Mouse (Mus musculus) regulatory T cell (primary cell): ENCODE measurements around the gene P2rx2.

Experiments
- in situ Hi-C: fragments of 300-600 bp; cut with MboI, MseI; formaldehyde crosslinking; loops from one replicate; pipeline ENCODE4 v1.15.1; 2025; ENCODE audit warnings: high pct_unique_total_duplicates

Gene P2rx2

DNA sequence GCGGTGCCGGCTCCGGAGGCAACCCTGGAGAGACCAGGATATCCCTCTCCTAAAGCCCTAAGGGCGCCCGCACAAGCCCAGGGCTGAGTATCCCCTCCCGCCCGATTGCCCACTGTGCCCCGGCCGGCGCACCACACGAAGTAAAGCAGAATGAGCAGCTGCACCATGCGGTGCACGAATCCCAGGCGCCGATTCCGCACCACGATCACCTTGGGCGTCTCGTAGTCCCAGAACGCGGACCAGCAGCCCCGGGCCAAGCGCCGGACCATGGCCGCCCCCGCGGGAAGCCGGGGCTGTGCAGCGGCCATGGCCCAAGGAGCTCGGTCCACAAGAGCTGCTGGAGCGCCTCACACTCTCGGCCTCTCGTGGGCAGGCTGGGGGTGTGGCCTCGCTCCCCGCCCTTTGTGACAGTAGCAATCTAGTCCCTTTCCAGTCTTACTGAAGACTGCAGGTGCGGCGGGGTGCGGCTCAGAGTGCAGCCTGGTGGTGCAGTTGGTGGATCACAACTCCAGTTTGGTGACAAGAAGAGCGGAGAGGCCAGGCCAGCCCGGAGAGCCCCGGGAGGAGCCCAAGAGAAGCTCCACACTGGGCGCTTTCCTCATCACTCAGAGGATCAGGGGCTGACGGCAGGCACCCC, at the start of gene P2rx2:
Gene P2rx2 (minus strand): TSS at position 565 of the 637 bp plus-strand sequence.
- in situ Hi-C loops, result no loop called here

DNA sequence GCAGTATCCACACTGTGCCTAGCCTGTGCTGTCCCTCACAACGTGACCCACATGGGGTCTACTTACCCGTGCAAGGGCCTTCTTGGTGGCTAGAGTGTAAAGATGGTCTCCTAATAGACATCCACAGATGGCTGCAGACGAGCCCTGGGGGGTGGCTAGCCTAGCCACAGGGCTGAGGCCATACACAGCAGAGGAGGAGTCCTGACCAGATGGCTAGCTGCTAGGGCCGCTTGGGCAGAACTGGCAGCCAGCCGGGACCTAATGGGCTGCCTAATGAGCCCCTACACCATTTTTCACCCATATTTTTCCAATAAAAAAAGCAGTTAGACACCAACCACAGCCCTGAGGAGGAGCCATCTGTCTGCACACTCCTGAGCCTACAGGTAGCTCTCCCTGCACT, 49.7 kb upstream of the P2rx2 start:
- in situ Hi-C loops, result loop anchor here (10.0 kb wide), 1 partner anchor 1312 kb away; no protein-coding TSS in a partner anchor

DNA sequence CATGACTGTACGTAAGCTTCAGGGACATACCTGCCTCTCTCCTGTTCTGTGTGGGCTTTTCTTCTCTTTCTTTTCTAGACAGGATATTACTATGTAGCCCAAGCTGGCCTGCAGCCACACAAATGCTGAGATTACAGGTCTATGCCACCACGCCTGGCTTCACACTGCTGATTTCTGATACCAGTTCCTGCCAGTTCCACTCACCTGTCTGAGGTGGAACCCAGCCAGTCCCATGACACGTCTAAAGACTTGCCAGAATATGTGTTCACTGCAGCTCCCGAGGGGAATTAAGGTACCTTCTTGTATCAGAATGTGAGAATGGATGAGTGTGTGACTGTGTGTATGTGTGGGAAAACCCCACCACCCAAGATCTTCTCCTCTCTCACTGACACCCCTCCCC, 47.6 kb upstream of the P2rx2 start:
- in situ Hi-C loops, result loop anchor here (10.0 kb wide), 1 partner anchor 1314 kb away; no protein-coding TSS in a partner anchor

DNA sequence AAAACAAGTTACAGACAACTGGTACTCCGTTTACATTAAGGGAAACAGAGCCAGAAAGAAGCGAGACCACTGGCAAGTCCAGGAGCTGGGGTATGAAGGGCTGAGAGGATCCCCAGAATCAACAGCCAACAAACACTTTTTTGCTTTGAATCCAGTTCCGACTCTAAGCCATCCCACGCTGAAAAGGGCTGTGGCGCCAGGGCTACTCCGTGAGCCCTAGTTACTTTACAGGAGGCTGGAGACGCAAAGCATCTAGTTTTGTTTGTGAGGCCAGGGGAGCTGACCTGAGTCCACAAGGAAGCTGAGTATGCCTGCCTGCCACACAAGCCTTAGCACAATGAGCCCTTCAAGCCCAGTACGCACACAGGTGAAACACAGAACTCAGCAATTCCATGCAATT, 44.3 kb upstream of the P2rx2 start:
- in situ Hi-C loops, result no loop called here

DNA sequence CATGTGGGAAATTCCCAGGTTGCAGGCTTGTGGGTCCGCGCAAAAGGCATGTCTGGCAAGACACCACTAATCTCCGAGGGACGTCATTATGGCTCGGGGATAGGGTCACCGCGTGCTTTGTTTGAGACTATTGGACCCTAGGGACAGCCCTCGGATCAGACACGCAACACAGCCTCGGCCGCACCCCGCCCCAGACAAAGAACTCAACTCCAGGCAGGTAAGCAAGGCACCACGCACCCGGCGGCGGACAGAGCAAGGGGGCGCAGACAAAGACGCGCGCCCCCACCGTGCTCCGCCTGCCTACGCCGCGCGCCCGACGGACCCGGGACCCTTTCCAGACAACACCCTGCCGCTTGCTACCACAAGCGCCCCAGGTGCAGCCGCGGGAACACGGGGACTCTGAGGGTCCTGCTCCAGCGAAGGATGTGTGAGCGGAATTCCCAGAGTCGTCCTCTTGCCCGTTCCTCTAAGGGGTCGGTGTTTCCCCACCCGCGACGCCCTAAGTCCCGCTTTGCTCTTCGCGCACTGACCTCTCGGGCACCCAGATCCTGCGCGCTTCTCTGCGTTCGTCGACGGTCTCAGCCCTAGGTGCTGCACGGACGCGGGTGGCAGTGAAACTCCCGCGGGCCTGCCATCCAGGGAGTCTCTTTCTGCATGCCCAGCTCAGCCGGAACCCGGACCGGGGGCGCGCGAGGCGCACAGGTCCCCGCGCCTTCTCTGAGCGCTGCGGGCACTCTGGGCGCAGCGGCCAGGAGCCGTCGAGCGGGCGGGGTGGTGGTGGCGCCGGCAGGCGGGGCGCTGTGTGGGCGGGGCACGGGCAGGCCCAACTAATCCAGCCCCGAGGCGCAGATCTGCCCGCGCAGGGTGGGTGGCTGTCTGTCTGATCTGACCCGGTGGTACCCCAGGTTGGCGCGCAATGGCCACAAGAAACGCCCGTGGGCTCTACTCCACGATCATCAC, 43.6 kb upstream of the P2rx2 start:
- in situ Hi-C loops, result no loop called here

DNA sequence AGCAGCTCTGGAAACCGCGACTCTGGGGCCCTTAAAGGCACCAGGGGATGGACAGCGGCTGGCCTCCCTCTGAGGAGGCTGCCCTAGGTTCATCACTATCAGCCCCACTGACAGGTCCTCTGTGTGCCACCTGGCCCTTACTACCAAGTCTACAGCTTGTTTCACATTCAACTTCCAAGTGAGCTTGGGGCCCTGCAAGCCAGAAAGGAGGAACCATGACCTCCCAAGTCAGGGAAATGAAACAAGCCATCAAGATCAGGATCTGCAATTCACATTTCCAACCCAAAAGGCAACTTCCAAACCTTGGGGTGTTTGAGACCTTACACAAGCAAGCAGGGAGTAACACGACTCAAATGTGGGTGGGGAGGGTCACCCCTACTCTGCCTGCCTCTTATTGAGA, 42.3 kb upstream of the P2rx2 start:
- in situ Hi-C loops, result no loop called here

DNA sequence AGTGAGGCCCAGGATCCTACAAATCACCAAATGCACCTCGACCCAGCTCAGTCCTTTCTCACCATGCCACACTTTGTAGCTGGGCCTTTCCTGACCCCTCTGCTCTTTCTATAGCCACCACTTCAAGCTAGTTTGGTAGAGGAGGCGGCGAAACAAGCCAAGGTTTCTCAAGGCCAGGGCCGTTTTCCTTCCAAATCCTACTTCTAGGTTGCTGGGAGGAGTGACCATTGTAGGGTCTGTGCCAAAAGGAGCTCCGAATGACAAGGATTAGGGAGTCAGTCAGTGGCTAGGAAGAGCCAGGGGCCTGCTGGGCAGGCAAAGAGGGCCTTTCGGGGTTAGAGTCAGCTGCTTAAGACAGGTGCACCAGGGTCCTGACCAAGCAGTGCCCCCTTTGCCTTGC, 41.5 kb upstream of the P2rx2 start:
- in situ Hi-C loops, result no loop called here

DNA sequence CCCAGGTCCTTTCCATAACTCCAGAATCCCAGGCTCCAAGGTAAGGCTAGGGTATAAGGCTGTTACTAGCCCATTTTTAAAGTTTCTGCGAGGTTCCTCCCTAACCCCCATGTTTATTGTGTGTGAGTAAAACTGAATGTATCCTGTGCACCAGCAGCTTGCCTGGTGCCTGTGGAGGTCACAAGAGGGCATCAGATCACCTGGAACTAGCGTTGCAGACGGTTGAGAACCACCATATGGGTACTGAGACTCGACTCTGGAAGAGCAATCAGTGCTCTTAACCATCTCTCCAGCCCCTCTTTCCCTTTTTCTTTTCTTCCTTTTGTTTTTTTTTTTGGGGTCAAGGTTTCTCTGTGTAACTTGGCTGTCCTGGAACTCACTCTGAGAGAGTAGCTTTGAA, 36.8 kb upstream of the P2rx2 start:
- in situ Hi-C loops, result no loop called here

DNA sequence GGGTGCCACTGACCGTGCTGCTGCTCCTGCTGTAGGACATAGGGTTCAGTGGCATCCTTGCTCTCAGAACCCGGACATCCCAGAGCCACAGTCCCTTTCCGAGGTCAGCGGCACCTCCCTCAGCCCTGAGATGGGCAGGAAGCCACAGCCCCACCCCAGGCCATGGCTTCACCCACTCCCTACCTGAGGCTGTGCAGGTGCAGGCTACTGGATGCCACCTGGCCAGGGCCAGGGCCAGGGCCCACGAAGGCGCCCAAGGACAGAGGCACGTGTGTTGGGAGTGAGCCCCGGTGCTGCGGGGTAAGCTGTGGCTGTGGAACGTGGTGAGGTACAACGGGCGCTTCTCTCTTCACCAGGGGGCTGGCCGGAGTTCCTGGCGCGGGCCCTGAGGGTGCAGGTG, 36.1 kb upstream of the P2rx2 start:
- in situ Hi-C loops, result no loop called here

DNA sequence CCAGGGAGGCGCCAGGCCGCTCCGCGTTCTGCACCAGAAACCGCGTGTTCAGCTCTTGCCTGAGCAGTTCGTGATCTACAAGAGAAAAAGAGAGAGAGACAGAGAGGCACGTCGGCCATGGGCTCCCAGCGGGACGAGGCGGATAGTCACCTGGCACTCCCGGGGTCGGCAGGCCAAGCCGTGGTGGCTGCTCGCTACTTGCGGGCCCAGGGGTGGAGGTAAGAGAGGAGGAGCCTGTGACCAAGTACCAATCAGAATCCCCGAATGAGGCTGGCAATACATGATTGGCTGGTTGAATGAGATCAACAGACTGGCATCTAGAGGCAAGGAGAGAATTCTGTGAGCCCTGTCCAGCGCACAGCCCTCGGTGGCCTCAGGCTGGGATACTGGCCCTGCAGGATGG, 35.2 kb upstream of the P2rx2 start:
- in situ Hi-C loops, result no loop called here

DNA sequence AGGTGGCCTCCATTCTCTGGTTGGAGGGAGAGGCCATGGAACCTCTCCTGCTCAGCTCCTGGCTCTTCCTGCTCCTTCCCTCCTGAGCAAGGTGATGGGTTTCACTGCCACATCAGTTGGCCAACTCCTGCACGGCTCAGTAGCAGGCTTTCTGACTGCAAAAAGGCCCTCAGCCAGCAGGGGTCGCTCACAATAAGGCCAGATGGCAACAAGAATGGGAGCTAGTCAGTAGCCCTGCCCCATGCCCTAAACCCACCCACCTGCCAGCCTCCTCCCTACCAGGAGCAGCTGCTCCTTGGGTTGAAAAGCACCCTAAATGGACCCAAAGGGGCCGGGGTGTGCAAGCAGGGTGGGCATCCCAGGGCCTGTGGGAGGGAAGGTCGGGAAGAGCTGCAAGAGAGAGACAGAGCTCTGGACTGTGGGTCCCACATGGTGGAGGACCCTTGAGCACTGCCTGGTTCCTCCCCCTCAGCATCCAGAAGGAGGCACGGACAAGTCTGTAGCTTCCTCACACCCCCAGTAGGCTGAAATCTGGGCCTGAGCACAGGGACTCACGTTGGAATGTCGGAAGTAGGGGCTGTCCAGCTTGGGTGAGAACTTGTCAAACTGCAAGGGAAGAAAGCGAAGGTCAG, 33.9 kb upstream of the P2rx2 start:
- in situ Hi-C loops, result no loop called here

DNA sequence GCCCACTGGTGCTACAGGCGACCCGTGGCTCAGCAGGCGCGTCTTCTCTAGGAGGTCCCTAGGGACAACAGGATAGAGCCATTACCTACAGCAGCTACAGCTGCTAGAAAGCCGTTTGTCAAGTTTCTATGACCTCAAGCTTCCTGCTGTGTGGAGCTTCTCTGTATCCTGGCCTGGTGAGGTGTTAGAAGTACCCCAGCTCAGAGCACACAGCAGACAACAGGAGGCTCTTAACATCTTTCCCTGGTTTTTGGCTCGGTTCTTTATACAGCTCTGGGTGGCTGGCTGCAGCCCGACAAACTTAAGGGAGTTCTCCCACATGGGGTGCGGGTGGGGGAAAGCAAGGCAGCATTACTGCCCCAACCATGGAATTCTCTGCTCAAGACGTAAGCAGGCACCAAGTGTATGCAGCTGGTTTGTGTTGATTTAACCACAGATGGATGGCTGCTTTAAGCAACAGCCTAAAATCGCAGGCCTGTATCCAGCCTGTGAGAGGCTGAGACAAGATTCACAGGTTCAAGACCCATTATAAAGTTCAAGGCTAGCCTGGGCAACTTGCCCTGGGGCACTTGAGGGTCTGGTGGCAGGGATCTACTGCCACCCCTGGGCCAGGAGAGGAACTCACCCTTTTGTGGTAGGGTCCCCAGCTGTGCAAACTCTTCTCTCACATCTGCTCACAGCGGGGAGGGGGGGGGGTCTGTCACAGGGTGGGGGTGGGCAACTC, 21.0 kb upstream of the P2rx2 start:
- in situ Hi-C loops, result no loop called here

DNA sequence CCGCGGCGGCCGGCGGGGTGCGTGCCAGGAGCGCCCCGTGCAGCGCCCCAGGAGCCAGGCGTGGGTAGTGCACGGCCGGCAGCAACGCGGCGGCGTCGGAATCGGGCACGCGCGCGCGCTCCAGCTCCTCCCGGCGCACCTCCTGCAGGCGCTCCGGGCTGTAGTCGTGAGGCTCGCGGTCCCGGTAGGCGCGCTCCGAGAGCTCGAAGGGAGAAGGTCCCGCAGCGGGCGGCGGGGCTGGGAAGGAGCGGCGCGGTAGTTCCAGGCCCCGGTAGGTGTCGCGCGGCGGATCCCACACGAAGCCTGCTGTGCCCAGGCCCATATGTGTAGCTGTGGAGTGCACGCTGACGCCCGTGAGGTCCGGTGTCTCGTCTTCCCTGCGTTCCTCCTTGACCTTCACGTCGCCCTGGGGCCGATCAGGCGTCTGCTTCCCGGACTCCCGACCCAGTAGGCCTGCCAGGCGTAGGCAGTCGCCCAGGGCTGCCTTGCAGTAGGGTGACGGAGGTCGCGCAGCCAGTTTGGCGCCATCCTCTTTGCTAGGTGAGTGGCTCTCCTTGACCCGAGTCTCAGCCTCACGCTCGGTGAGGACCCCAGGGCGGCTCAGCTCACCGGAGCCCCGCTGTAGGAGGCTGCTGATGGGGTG, 20.3 kb upstream of the P2rx2 start:
- in situ Hi-C loops, result no loop called here

DNA sequence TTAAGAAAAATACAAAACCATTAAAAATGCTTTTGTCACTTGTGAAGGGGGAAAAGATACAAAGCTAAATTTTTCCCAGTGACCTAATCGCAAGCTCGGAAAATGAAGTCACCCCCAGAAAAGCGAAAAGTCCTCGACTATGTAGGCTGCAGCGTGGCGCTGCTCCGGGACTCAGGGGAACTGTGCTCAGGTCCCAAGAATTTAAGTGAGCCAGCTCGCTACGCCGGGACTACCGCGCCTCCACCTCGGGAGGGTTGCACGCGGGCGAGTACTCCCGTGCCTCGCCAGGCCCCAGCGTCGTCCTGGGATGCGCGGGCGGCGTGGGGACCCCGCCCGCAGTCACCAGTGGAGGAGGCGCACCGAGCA, 19.8 kb upstream of the P2rx2 start:
- in situ Hi-C loops, result no loop called here

DNA sequence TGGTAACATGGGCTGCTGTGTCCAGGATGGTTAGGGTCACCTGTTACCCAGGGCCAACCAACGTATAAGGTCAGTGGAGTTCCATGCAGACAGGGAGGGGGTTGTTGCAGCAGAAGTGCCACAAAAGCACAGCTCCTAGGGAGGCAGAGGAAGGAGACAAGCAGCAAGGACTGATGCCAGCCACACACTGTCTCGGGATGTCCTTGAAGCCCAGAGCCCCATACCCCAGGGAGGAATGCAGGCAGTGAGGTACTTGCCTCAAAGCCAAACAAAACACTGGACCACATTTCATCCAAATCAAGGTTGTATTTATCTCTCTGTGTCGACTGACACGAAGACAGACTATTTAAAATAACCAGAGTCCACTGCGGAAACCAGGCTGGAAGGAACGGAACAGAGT, 18.5 kb upstream of the P2rx2 start:
- in situ Hi-C loops, result no loop called here

DNA sequence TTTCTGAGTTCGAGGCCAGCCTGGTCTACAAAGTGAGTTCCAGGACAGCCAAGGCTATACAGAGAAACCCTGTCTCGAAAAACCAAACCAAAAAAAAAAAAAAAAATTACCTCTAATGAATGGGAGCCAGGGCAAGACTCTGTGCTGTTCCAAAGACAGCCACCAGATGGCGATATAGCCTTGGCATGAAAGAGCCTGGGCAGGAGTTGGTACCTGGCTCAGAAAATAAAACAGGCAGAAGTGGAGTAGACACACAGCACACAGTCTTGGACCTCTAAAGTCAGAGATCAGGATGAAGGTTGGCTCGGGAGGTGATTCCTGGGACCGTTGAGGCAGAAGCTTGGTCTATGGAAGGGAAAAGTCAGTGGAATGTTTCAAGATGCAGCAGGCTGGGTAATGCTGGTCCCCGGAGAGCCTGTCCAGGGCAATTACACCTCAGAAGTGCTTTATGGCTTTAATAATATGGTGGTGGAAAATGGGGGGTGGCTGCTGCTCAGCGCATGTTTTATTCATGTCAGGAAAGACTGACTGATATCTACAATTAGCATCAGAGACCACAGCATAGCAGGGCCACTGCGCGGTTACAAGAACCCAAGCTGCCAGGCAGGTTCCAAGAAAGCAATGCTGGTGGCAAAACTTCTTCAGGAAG, 14.6 kb upstream of the P2rx2 start:
- in situ Hi-C loops, result loop anchor here (5.0 to 10.0 kb wide), 2 partner anchors 75 to 277 kb away; no protein-coding TSS in a partner anchor

DNA sequence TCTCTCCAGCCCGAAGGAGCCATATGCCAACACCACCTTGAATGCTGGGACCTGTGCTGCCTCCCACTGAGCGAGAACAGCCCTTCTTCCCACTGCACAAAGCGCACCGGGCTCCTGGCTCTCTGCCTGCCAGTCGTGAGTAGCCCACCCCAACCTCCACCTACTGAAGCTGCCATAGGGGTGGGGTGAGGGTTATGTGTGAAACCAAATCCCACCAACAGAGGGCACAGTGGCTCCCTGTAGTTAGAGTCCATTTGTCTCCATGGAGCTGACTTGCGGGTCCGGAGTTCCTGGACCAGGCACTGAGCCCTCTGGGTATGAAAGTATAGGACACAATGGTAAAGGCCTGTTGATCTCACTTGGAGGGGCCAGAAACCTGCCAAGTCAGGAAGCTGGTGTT, 11.7 kb upstream of the P2rx2 start:
- in situ Hi-C loops, result loop anchor here (5.0 to 10.0 kb wide), 2 partner anchors 78 to 280 kb away; no protein-coding TSS in a partner anchor

DNA sequence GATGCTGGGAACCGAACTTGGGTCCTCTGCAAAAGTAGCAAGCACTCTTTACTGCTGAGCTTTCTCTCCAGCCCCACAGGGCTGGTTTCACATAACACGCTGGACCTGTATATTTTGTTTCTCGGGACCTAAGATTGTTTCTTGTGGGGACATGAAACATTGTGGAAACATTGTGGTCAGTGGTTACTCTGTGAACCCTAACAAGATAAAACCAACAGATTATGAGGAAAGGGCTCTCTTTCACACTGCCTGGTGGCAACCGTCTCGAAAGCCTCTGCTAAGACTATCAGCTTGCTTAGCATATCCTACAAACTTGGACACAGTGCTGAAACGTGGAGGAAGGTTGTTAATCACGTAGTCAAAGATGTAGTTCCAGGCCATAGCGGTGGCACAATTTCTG, 4.0 kb upstream of the P2rx2 start:
- in situ Hi-C loops, result no loop called here

DNA sequence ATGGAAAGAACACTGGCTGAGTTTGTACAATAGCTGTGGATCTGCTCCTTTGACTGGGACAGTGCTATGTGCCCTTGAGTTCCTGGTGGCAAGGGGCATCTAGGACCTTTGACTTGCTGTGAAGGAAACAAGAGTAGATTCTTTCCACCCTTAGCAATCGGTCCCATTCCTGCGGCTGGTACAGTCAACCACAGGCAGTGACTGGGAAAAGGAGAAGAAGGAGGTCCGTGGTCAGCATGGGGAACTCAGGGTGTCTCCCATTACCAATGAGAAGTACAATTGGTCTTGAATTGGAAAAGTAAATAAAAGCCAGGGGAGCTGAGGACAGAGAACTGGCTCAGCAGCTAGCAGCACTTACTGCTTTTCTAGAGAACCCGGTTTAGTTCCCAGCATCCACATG, 2.5 kb upstream of the P2rx2 start:
- in situ Hi-C loops, result no loop called here

DNA sequence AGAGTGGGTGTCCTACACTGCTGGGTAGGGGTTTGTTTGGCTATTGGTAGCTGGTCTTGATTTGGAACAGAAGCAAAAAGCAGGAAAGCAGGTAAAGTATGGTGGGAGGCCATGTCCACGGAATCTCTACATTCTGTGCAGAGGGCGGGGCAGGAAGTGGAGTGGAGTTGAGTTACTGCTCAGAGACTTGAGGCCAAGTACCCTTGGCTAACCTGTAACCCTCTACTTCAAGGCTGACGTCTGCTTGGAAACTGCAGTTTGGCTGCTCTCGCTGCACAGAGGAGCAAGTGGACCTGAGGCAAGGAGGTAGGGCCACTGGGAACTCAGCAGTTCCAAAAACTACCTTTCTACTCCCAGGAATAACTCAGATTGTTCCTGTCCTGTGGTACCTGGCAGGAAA, 1.5 kb upstream of the P2rx2 start, which contains the start of gene Lrcol1:
Gene Lrcol1 (plus strand): TSS at position 207 of the 400 bp plus-strand sequence.
- in situ Hi-C loops, result no loop called here

DNA sequence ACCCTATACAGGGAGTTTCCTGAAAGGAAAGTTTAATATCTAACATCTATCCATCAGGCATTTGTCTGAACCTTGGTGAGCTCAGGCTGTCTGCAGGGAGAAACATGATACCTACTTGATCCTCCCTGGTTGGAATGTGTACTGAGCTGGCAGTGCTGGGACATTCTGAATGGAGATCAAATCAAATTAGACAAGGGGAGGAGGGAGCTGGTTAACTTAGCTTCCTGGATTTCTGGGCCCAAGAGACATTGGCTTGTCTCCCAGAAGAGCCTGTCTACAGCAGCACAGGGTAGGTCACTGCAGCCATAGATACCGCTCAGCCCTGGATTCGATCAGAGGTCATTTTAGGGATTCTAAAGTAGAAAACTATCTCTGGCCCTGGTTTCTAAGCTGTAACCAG, 4.2 kb downstream of the P2rx2 start:
- in situ Hi-C loops, result no loop called here
